Mouse (Mus musculus): ENCODE data around the gene Slc7a11. TPM values are rescaled to one million over a fixed set of nuclear protein-coding genes. Genes with fewer than 3 reads are reported as not detected.

Slc7a11 gene
- polyA plus RNA-seq, 2 experiments: 2.6 to 5.8 TPM

DNA sequence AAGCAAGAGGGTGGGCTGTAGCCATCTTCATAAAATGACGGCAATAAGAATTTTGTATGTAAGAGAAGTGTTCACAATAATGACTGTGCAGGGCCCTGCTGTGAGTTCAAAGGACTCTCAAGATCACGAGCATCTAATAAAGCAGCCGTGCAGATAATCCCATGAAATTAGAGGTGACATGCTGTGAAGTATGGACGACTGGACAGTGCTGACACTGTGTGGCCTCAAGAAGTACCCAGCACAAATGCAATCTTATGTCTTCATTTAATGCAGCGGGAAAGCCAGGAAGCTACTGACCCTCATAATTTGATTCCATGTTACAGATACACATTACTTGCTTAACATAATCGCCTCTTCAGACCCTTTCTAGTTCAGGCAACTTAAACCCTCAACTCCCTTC is 57.3 kb downstream of the Slc7a11 start:
- WGBS: 31% methylated on average over 6 of the region's 6 CpGs
- H3K4me1 ChIP-seq (ENCODE audit: control insufficient read depth, insufficient read depth, low read length): peaks cover 15% of the 10 kb centered on the region; the same call in 1 of the 2 replicates
- H3K27me3 ChIP-seq (ENCODE audit: control insufficient read depth, insufficient read depth, low read length): no peaks in the 10 kb centered on the region
- DNase-seq (ENCODE audit: low spot score) (no peak), ATAC-seq (ENCODE audit: low FRiP score, low read depth) (no peak)
- H3K4me2 ChIP-seq (replicated peaks; ENCODE audit: low read depth, low read length, severe bottlenecking): no peak overlapping the region
- no peak overlapping the region for H3K27ac ChIP-seq (replicated peaks; ENCODE audit: low read depth, low read length)
- H3K9me3 ChIP-seq (ENCODE audit: control insufficient read depth, low read length): 0 out of 2 replicates have a peak, but pooled peaks cover 4% of the 10 kb centered on the region
- H3K9ac ChIP-seq (ENCODE audit: low read depth, low read length, severe bottlenecking): no peak overlapping the region
- H3K4me3 ChIP-seq (replicated peaks; ENCODE audit: low read length): no peak overlapping the region
- no peaks in the 10 kb centered on the region for H3K36me3 ChIP-seq (ENCODE audit: control insufficient read depth, insufficient read depth, low read length)
- no peak for TF ChIP-seq POLR2A (IDR thresholded peaks at IDR 0.05; ENCODE audit: borderline replicate concordance, extremely low read depth, insufficient read depth, insufficient read length)

DNA sequence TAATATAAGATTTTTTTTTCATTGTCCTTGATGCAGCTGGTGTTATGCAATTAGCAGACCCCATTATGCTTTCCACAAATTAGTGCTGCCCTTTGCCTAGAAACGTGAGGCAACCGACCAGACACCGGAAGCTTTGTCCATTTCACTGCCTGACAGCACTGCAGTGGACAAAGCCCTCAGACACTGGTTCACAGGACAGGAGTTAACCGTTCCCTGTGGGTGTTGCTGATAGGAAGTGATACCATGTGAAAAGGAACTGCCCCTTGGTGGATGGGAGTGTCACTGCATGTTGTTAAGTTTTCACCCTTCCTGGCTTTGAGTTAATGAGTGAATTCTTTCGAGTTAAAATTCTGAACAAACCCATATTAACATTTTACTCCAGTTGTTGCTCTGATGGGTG is 60.7 kb downstream of the Slc7a11 start:
- Histone ChIP-seq H3K36me3 (ENCODE audit: control insufficient read depth, insufficient read depth, low read length) (no peaks in the 10 kb centered on the region), H3K4me1 (ENCODE audit: control insufficient read depth, insufficient read depth, low read length) (peaks cover 18% of the 10 kb centered on the region), H3K4me3 (replicated peaks; ENCODE audit: low read length) (no peak overlapping the region), H3K27ac (replicated peaks; ENCODE audit: low read depth, low read length) (no peak overlapping the region), H3K9me3 (ENCODE audit: control insufficient read depth, low read length) (no peaks in the 10 kb centered on the region), H3K9ac (ENCODE audit: low read depth, low read length, severe bottlenecking) (no peak overlapping the region), H3K27me3 (ENCODE audit: control insufficient read depth, insufficient read depth, low read length) (no peaks in the 10 kb centered on the region), H3K4me2 (replicated peaks; ENCODE audit: low read depth, low read length, severe bottlenecking) (no peak overlapping the region)
- DNase-seq (ENCODE audit: low spot score): no peak
- TF ChIP-seq POLR2A (IDR thresholded peaks at IDR 0.05; ENCODE audit: borderline replicate concordance, extremely low read depth, insufficient read depth, insufficient read length): no peak
- 8% methylated on average over 5 of the region's 5 CpGs for WGBS
- ATAC-seq (ENCODE audit: low FRiP score, low read depth): no peak

DNA sequence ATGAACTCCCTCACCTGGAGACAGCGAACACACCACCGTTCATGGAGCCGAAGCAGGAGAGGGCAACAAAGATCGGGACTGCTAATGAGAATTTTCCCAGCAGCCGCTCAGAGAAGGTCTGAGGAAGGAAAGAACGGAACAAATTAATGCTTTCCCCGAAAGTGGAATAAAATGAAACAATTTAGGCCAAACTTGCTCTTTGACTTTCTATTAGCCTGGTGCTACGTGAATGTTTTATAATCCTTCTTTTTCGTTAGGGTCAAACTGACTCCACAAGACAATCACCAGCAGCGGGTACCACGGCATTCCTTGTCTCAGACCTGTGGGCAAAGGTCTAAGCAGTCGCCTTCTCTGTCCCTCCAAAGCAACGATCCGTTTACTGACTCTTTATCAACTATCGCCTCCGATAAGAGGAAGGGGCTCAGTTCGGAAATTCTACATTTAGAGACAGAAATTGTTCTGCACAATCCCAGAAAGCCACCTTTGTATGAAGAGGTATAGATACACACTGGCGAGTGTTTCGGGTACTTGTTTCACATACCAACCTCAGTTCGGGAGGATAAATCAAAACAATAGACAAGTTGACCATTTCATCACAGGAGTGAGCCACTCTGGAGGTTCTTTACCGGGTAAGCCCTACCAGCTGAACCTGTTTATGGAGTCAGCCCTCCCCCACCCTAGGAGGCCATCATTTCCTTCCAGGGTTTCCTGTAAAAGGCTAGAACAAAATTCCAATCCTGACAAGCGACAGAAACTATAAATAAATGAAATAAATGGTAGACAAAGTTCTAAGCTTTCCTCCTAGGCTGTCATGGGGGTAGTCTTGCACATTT is 61.3 kb downstream of the Slc7a11 start:
- H3K4me2 ChIP-seq (replicated peaks; ENCODE audit: low read depth, low read length, severe bottlenecking): peak overlapping the region; percentile 51
- TF ChIP-seq POLR2A (IDR thresholded peaks at IDR 0.05; ENCODE audit: borderline replicate concordance, extremely low read depth, insufficient read depth, insufficient read length): no peak
- H3K9me3 ChIP-seq (ENCODE audit: control insufficient read depth, low read length): no peaks in the 10 kb centered on the region
- peaks cover 16% of the 10 kb centered on the region for H3K4me1 ChIP-seq (ENCODE audit: control insufficient read depth, insufficient read depth, low read length)
- H3K27ac ChIP-seq (replicated peaks; ENCODE audit: low read depth, low read length): peak overlapping the region; percentile 15; the same call in 1 of the 2 replicates
- peak overlapping the region; percentile 59 for H3K9ac ChIP-seq (ENCODE audit: low read depth, low read length, severe bottlenecking)
- DNase-seq (ENCODE audit: low spot score) (peak; percentile 16), ATAC-seq (ENCODE audit: low FRiP score, low read depth) (peak; percentile 32; the same call in 1 of the 2 replicates)
- H3K4me3 ChIP-seq (replicated peaks; ENCODE audit: low read length): peak overlapping the region; percentile 43
- WGBS: 15% methylated on average over 22 of the region's 22 CpGs
- no peaks in the 10 kb centered on the region for H3K36me3 ChIP-seq (ENCODE audit: control insufficient read depth, insufficient read depth, low read length)
- no peaks in the 10 kb centered on the region for H3K27me3 ChIP-seq (ENCODE audit: control insufficient read depth, insufficient read depth, low read length)

DNA sequence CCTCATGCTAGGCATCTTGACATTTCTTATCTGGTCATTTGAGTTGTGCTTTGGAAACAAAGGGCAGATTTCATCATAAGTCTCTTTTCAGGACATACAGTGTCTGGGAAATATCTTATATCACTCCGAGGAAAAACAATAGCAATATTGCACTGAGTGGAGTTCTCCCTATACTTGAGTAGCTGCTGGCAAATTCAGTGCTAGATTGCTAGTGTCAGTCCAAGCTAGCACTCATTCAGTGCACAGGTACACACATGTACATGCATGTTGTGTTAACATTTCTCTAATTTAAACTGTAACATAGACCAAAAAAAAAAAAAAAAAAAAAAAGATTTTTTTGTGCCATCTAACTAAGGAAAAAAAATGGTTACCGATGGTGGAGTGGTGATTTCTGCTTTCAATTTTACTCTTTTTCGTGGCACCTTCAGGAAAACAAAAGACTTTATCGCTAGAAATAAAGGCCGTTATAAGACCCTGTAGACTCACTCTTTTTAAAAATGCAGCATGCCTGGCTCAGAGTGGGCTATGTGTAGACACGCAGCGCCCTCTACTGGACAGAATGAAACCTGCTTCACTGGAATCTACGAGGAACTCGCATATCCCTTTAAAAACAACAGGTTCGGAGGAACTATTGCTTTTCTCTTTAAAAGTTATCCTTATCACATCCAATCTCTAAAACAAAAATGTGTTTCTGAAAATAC is 62.1 kb downstream of the Slc7a11 start:
- H3K27me3 ChIP-seq (ENCODE audit: control insufficient read depth, insufficient read depth, low read length): no peaks in the 10 kb centered on the region
- no peak for TF ChIP-seq POLR2A (IDR thresholded peaks at IDR 0.05; ENCODE audit: borderline replicate concordance, extremely low read depth, insufficient read depth, insufficient read length)
- peak overlapping the region; percentile 43 for H3K4me3 ChIP-seq (replicated peaks; ENCODE audit: low read length)
- H3K4me2 ChIP-seq (replicated peaks; ENCODE audit: low read depth, low read length, severe bottlenecking): peak overlapping the region; percentile 51
- ATAC-seq (ENCODE audit: low FRiP score, low read depth): peak; percentile 79; the same call in 1 of the 2 replicates
- no peaks in the 10 kb centered on the region for H3K9me3 ChIP-seq (ENCODE audit: control insufficient read depth, low read length)
- WGBS: 13% methylated on average over 10 of the region's 10 CpGs
- peak; percentile 90 for DNase-seq (ENCODE audit: low spot score)
- H3K9ac ChIP-seq (ENCODE audit: low read depth, low read length, severe bottlenecking): peak overlapping the region; percentile 59
- H3K36me3 ChIP-seq (ENCODE audit: control insufficient read depth, insufficient read depth, low read length): no peaks in the 10 kb centered on the region
- H3K4me1 ChIP-seq (ENCODE audit: control insufficient read depth, insufficient read depth, low read length): peaks cover 12% of the 10 kb centered on the region
- H3K27ac ChIP-seq (replicated peaks; ENCODE audit: low read depth, low read length): 0 out of 2 replicates have a peak overlapping the region, but pooled peaks have one; percentile 15

DNA sequence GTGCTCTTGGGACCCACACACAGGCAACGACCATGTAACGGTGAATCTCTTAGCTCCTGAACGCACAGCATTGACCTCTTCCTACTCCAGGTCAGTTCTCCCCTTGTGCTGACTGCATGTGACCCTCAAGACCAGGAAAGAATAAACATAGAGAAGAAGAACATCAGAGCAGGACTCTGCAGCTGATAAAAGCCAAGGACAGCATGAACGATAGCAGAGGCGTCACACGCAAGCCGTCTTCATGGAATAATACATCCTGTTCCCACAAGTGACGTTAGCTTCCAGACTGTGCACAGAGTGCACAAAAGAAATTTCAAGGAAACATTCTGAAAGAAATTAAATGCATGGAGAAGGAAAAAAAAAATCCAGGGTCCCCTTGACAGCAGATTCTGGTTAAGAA is 63.5 kb downstream of the Slc7a11 start:
- Histone ChIP-seq H3K36me3 (ENCODE audit: control insufficient read depth, insufficient read depth, low read length) (no peaks in the 10 kb centered on the region), H3K4me1 (ENCODE audit: control insufficient read depth, insufficient read depth, low read length) (peaks cover 10% of the 10 kb centered on the region), H3K4me2 (replicated peaks; ENCODE audit: low read depth, low read length, severe bottlenecking) (no peak overlapping the region), H3K27ac (replicated peaks; ENCODE audit: low read depth, low read length) (no peak overlapping the region), H3K27me3 (ENCODE audit: control insufficient read depth, insufficient read depth, low read length) (no peaks in the 10 kb centered on the region), H3K9me3 (ENCODE audit: control insufficient read depth, low read length) (no peaks in the 10 kb centered on the region), H3K4me3 (replicated peaks; ENCODE audit: low read length) (no peak overlapping the region), H3K9ac (ENCODE audit: low read depth, low read length, severe bottlenecking) (no peak overlapping the region)
- ATAC-seq (ENCODE audit: low FRiP score, low read depth): no peak
- 79% methylated on average over 8 of the region's 8 CpGs for WGBS
- no peak for TF ChIP-seq POLR2A (IDR thresholded peaks at IDR 0.05; ENCODE audit: borderline replicate concordance, extremely low read depth, insufficient read depth, insufficient read length)
- no peak for DNase-seq (ENCODE audit: low spot score)

Data from limb, embryonic 14.5 days (tissue).